Mouse (Mus musculus) forebrain, embryonic 10.5 days (tissue): ENCODE data around the gene Nol4l. TPM values are rescaled to one million over a fixed set of nuclear protein-coding genes. Genes with fewer than 3 reads are reported as not detected.

ENCODE experiments used
- DNase-seq: peaks from one replicate; pipeline ENCODE4 v3.0.0-alpha.2; 2017; ENCODE audit warnings: low spot score; ENCODE audit errors: extremely low spot score
- H3K27ac ChIP-seq: fragments of 300-500 bp; sonication (generic); 2 replicates; pipeline ENCODE4 v1.5.1; 2016; ENCODE audit warnings: mild to moderate bottlenecking
- H3K27me3 ChIP-seq: fragments of 300-500 bp; sonication (generic); 2 replicates; pipeline ENCODE4 v1.6.1; 2016; ENCODE audit warnings: mild to moderate bottlenecking; ENCODE audit not compliant: poor library complexity, severe bottlenecking
- H3K36me3 ChIP-seq: fragments of 300-500 bp; sonication (generic); replicated peaks from 2 replicates; pipeline ENCODE4 v1.6.1; 2016; ENCODE audit warnings: mild to moderate bottlenecking, moderate library complexity
- H3K4me1 ChIP-seq: fragments of 300-500 bp; sonication (generic); 2 replicates; pipeline ENCODE4 v1.6.1; 2016
- H3K4me3 ChIP-seq: fragments of 300-500 bp; sonication (generic); 2 replicates; pipeline ENCODE4 v1.5.1; 2016; ENCODE audit warnings: mild to moderate bottlenecking, moderate library complexity
- H3K9me3 ChIP-seq: fragments of 300-500 bp; sonication (generic); 2 replicates; pipeline ENCODE4 v1.6.1; 2016; ENCODE audit warnings: mild to moderate bottlenecking, moderate library complexity
- WGBS: fragments of 180-500 bp; shearing (Covaris S2); methylation state at CpG from one replicate; pipeline ENCODE4 v1.1.7; 2016; 5-methylcytosine and 5-hydroxymethylcytosine counted together
- polyA plus RNA-seq: library from polyadenylated mRNA; unstranded; fragments of >200 nt; fragmentation: Nextera tagmentation; extraction: Ambion mirVana; gene quantifications from 2 replicates; pipeline ENCODE4 v1.2.1, GENCODE M21; 2016

The Nol4l gene
- polyA plus RNA-seq, 1 experiment from 2014 or later: 12.3 TPM

GRCm38 (mm10) chr2:153516961-153517360, 12.8 kb downstream of the Nol4l start:
- H3K36me3 ChIP-seq: no peaks in the 10 kb centered on the region
- H3K27me3 ChIP-seq: peaks cover 46% of the 10 kb centered on the region
- WGBS: 51% methylated on average over 4 of the region's 4 CpGs
- no peak overlapping the region for H3K4me3 ChIP-seq
- H3K9me3 ChIP-seq: no peaks in the 10 kb centered on the region
- DNase-seq: no peak
- H3K4me1 ChIP-seq: peaks cover 56% of the 10 kb centered on the region
- peak overlapping the region; percentile 51; the same call in 1 of the 2 replicates for H3K27ac ChIP-seq

- H3K36me3 ChIP-seq: no peaks in the 10 kb centered on the region
- no peak overlapping the region for H3K4me3 ChIP-seq
- 89% methylated on average over 6 of the region's 6 CpGs for WGBS
- no peaks in the 10 kb centered on the region for H3K9me3 ChIP-seq
- DNase-seq: no peak
- H3K27me3 ChIP-seq: peaks cover 58% of the 10 kb centered on the region
- 0 out of 2 replicates have a peak overlapping the region, but pooled peaks have one; percentile 4 for H3K27ac ChIP-seq
- H3K4me1 ChIP-seq: peaks cover 59% of the 10 kb centered on the region
Measured at GRCm38 (mm10) chr2:153515582-153515981, 14.2 kb downstream of the Nol4l start.

GRCm38 (mm10) chr2:153514497-153515380, 15.0 kb downstream of the Nol4l start:
- WGBS: 82% methylated on average over 14 of the region's 14 CpGs
- Histone ChIP-seq H3K9me3 (no peaks in the 10 kb centered on the region), H3K27me3 (peaks cover 67% of the 10 kb centered on the region), H3K27ac (0 out of 2 replicates have a peak overlapping the region, but pooled peaks have one; percentile 6), H3K4me1 (peaks cover 64% of the 10 kb centered on the region), H3K4me3 (no peak overlapping the region), H3K36me3 (no peaks in the 10 kb centered on the region)
- no peak for DNase-seq

GRCm38 (mm10) chr2:153513983-153514382, 15.8 kb downstream of the Nol4l start:
- Histone ChIP-seq H3K36me3 (no peaks in the 10 kb centered on the region), H3K27me3 (peaks cover 73% of the 10 kb centered on the region), H3K4me3 (no peak overlapping the region), H3K27ac (no peak overlapping the region), H3K4me1 (peaks cover 72% of the 10 kb centered on the region), H3K9me3 (no peaks in the 10 kb centered on the region)
- 90% methylated on average over 3 of the region's 3 CpGs for WGBS
- DNase-seq: no peak

GRCm38 (mm10) chr2:153512416-153513323, 17.1 kb downstream of the Nol4l start:
- Histone ChIP-seq H3K36me3 (no peaks in the 10 kb centered on the region), H3K27me3 (peaks cover 85% of the 10 kb centered on the region), H3K4me3 (no peak overlapping the region), H3K4me1 (peaks cover 79% of the 10 kb centered on the region), H3K27ac (peak overlapping the region; percentile 64; the same call in 1 of the 2 replicates), H3K9me3 (no peaks in the 10 kb centered on the region)
- 82% methylated on average over 14 of the region's 14 CpGs for WGBS
- no peak for DNase-seq

GRCm38 (mm10) chr2:153511562-153511961, 18.2 kb downstream of the Nol4l start:
- H3K27ac ChIP-seq: peak overlapping the region; percentile 64
- peaks cover 69% of the 10 kb centered on the region for H3K4me1 ChIP-seq
- H3K4me3 ChIP-seq: 0 out of 2 replicates have a peak overlapping the region, but pooled peaks have one; percentile 1
- no peaks in the 10 kb centered on the region for H3K9me3 ChIP-seq
- no peak for DNase-seq
- 26% methylated on average over 6 of the region's 6 CpGs for WGBS
- H3K36me3 ChIP-seq: no peaks in the 10 kb centered on the region
- peaks cover 78% of the 10 kb centered on the region for H3K27me3 ChIP-seq

GRCm38 (mm10) chr2:153510136-153510535, 19.6 kb downstream of the Nol4l start:
- Histone ChIP-seq H3K9me3 (no peaks in the 10 kb centered on the region), H3K4me3 (no peak overlapping the region), H3K27me3 (peaks cover 66% of the 10 kb centered on the region), H3K4me1 (peaks cover 59% of the 10 kb centered on the region), H3K27ac (peak overlapping the region; percentile 82), H3K36me3 (no peaks in the 10 kb centered on the region)
- DNase-seq: no peak
- 75% methylated on average over 8 of the region's 8 CpGs for WGBS

GRCm38 (mm10) chr2:153509211-153510029, 20.4 kb downstream of the Nol4l start:
- Histone ChIP-seq H3K9me3 (no peaks in the 10 kb centered on the region), H3K4me3 (peak overlapping the region; percentile 32), H3K27me3 (peaks cover 59% of the 10 kb centered on the region), H3K4me1 (peaks cover 52% of the 10 kb centered on the region), H3K36me3 (no peaks in the 10 kb centered on the region), H3K27ac (peak overlapping the region; percentile 82)
- DNase-seq: peak; percentile 54
- 7% methylated on average over 18 of the region's 18 CpGs for WGBS

GRCm38 (mm10) chr2:153508405-153508804, 21.4 kb downstream of the Nol4l start:
- Histone ChIP-seq H3K4me3 (no peak overlapping the region), H3K9me3 (no peaks in the 10 kb centered on the region), H3K27me3 (peaks cover 49% of the 10 kb centered on the region), H3K36me3 (no peaks in the 10 kb centered on the region), H3K27ac (peak overlapping the region; percentile 82), H3K4me1 (peaks cover 52% of the 10 kb centered on the region)
- no peak for DNase-seq
- WGBS: 54% methylated on average over 3 of the region's 3 CpGs

- H3K27me3 ChIP-seq: peaks cover 49% of the 10 kb centered on the region
- 96% methylated on average over 2 of the region's 2 CpGs for WGBS
- no peak overlapping the region for H3K4me3 ChIP-seq
- H3K9me3 ChIP-seq: no peaks in the 10 kb centered on the region
- peak overlapping the region; percentile 82 for H3K27ac ChIP-seq
- DNase-seq: no peak
- H3K36me3 ChIP-seq: no peaks in the 10 kb centered on the region
- peaks cover 52% of the 10 kb centered on the region for H3K4me1 ChIP-seq
Measured at GRCm38 (mm10) chr2:153507969-153508368, 21.8 kb downstream of the Nol4l start.

GRCm38 (mm10) chr2:153506385-153506784, 23.4 kb downstream of the Nol4l start:
- Histone ChIP-seq H3K9me3 (no peaks in the 10 kb centered on the region), H3K36me3 (no peaks in the 10 kb centered on the region), H3K4me1 (peaks cover 36% of the 10 kb centered on the region), H3K27me3 (peaks cover 33% of the 10 kb centered on the region), H3K27ac (no peak overlapping the region), H3K4me3 (no peak overlapping the region)
- 95% methylated on average over 5 of the region's 5 CpGs for WGBS
- DNase-seq: no peak

- Histone ChIP-seq H3K4me1 (peaks cover 51% of the 10 kb centered on the region), H3K27ac (no peak overlapping the region), H3K36me3 (no peaks in the 10 kb centered on the region), H3K9me3 (no peaks in the 10 kb centered on the region), H3K27me3 (peaks cover 57% of the 10 kb centered on the region), H3K4me3 (no peak overlapping the region)
- 68% methylated on average over 4 of the region's 4 CpGs for WGBS
- DNase-seq: no peak
Measured at GRCm38 (mm10) chr2:153499154-153499553, 30.6 kb downstream of the Nol4l start.
